Mouse (Mus musculus) gonadal fat pad, adult 2 months (tissue): ENCODE results near the gene Bpgm. TPM values are rescaled to one million over a fixed set of nuclear protein-coding genes. Genes with fewer than 3 reads are reported as not detected.

Source experiments
- DNase-seq: peaks from one replicate; pipeline ENCODE4 v3.0.0-alpha.2; 2012; ENCODE audit warnings: low read depth
- polyA plus RNA-seq: library from polyadenylated mRNA; depleted of rRNA; stranded (reverse); fragments of >200 nt; gene quantifications from 2 replicates; pipeline ENCODE4 v1.2.3, GENCODE M21; 2012; rRNA removed

Gene Bpgm
- 23.4 and 28.3 TPM in 2 replicates for polyA plus RNA-seq

- peak; percentile 95 for DNase-seq
Observed at GRCm38 (mm10) chr6:34475974-34476794, at the start of gene Bpgm. TSS of gene Bpgm (plus strand) at chr6:34476207.

GRCm38 (mm10) chr6:34439006-34439405 is 37.0 kb upstream of the Bpgm start:
- DNase-seq: no peak

GRCm38 (mm10) chr6:34441556-34442257 is 34.3 kb upstream of the Bpgm start:
- no peak for DNase-seq

- no peak for DNase-seq
Observed at GRCm38 (mm10) chr6:34443791-34444190, 32.2 kb upstream of the Bpgm start.

- DNase-seq: no peak
Observed at GRCm38 (mm10) chr6:34447961-34448360, 28.0 kb upstream of the Bpgm start.

- DNase-seq: no peak
Observed at GRCm38 (mm10) chr6:34448696-34449095, 27.3 kb upstream of the Bpgm start.

- DNase-seq: no peak
Observed at GRCm38 (mm10) chr6:34452963-34453770, 22.8 kb upstream of the Bpgm start.

- DNase-seq: no peak
Observed at GRCm38 (mm10) chr6:34459456-34459855, 16.6 kb upstream of the Bpgm start.

GRCm38 (mm10) chr6:34460651-34461050 is 15.4 kb upstream of the Bpgm start:
- no peak for DNase-seq

- no peak for DNase-seq
Observed at GRCm38 (mm10) chr6:34463582-34463981, 12.4 kb upstream of the Bpgm start.

GRCm38 (mm10) chr6:34471434-34472110 is 4.4 kb upstream of the Bpgm start:
- no peak for DNase-seq

- no peak for DNase-seq
Observed at GRCm38 (mm10) chr6:34473346-34473745, 2.7 kb upstream of the Bpgm start.

- DNase-seq: no peak
Observed at GRCm38 (mm10) chr6:34474031-34474430, 2.0 kb upstream of the Bpgm start.

GRCm38 (mm10) chr6:34475391-34475790 is 616 bp upstream of the Bpgm start:
- no peak for DNase-seq

- DNase-seq: peak; percentile 80
Observed at GRCm38 (mm10) chr6:34478036-34478435, 2.0 kb downstream of the Bpgm start.

- DNase-seq: no peak
Observed at GRCm38 (mm10) chr6:34478677-34479360, 2.8 kb downstream of the Bpgm start.

- DNase-seq: no peak
Observed at GRCm38 (mm10) chr6:34479531-34479930, 3.5 kb downstream of the Bpgm start.

- DNase-seq: no peak
Observed at GRCm38 (mm10) chr6:34480749-34481148, 4.7 kb downstream of the Bpgm start.

- no peak for DNase-seq
Observed at GRCm38 (mm10) chr6:34481349-34481748, 5.3 kb downstream of the Bpgm start.

GRCm38 (mm10) chr6:34482842-34483241 is 6.8 kb downstream of the Bpgm start:
- DNase-seq: no peak

- DNase-seq: no peak
Observed at GRCm38 (mm10) chr6:34483390-34483789, 7.4 kb downstream of the Bpgm start.
